Mouse (Mus musculus) erythroblast, adult 5-6 weeks (primary cell): ENCODE data around the gene Lhfpl2. TPM values are rescaled to one million over a fixed set of nuclear protein-coding genes. Genes with fewer than 3 reads are reported as not detected.
"Not testable (repeated sequence)": the region's sequence is repeated elsewhere in the genome, so short reads cannot be mapped to it uniquely, and the experiment has no call there.

Experiments
- ATAC-seq: replicated peaks from 2 replicates; pipeline ENCODE4 v1.8.0; 2016; ENCODE audit warnings: moderate number of reproducible peaks, mild to moderate bottlenecking, moderate TSS enrichment, inconsistent platforms; ENCODE audit not compliant: poor library complexity, low FRiP score, severe bottlenecking
- total RNA-seq, 2 experiments: library from RNA; stranded (forward) in 1 of 2; stranded (reverse) in 1 of 2; fragments of 150-400 nt in 1 of 2; fragments of 200-764, 138-1000 nt in 1 of 2; gene quantifications; 2 replicates each; pipeline versions ENCODE4 v1.2.3 to v1.2.4; 2015 to 2017; ENCODE audit warnings: low replicate concordance in 2 of 2

The Lhfpl2 gene
- total RNA-seq (2015; ENCODE audit: low replicate concordance) (1.3 and 7.9 TPM in 2 replicates), total RNA-seq (2017; ENCODE audit: low replicate concordance) (3.1 and 4.8 TPM in 2 replicates)

DNA sequence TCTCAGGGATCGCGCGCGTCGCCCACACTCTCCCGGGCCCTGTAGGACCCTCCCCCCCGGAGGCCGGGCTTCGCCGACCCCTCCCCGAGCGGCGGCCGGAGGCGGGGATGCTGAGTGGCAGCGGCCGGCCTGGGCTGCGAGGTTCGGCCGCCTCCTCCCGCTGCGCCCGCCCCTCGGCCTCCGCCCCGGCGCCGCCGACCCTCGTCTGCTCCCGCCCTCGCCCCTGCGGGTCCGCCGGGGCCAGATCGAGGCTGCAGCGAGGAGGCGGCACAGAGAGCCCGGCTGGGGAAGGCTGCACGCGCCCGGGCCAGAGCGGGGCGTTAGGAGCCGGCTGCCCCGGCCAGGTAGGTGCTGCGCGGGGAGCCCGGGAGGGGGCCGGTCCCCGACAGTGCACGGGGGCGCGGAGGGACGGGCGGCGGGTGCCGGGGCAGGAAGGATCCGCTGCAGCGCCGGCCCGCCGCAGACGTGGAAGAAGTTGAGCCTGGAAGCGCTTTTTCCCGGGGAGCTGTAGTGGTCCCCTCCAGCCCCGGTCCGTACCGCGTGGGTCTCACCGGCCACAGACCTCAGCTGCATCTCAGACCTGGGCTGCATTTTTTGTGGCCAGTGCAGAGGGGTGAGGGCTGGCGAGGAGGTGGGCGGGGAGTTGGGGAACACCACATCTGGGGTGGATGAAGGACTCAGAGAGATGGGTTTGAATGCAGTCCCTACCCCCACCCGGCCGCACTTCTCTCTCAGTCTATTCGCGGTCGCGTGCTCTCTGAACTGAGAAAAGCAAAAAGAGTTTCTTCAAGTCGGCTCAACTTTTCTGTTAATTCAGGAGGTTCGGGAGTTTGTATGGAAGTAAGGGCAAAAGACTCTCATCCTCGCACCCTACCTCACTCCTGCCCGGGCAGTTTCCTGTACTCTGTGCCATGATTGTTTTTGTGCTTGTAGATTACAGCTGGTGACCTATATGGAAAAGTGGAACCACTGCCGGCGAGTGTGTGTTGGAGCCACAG, at the start of gene Lhfpl2:
Gene Lhfpl2, plus strand, starts transcription at position 234 of the 998 bp plus-strand sequence.
- no peak for ATAC-seq

DNA sequence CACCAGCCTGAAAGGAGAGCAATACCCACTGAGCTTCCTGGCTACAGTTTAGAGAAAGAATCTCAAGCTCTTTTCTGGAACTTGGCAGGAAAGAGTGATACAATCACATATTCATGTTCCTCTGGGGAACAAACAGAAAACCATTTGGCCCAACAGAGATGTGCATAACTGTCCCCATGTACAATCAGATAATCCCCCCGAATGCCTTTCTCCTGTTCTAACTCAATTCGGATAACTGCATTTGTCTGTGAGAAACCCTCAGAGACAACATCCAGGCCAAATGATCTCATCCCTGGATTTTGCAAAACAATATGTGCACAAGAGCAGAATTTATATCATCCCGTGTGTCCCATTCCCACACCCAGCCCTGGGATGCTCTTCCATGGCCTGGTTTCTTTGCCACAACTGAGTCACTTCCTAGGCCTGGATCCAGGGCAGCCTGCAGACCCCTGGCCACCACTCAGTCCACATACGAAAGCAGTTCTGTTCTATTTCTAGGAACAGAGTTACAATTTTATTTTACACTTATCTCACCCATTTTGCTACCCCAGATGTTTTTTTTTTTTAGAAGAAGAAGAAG, 45.5 kb upstream of the Lhfpl2 start:
- no peak for ATAC-seq

DNA sequence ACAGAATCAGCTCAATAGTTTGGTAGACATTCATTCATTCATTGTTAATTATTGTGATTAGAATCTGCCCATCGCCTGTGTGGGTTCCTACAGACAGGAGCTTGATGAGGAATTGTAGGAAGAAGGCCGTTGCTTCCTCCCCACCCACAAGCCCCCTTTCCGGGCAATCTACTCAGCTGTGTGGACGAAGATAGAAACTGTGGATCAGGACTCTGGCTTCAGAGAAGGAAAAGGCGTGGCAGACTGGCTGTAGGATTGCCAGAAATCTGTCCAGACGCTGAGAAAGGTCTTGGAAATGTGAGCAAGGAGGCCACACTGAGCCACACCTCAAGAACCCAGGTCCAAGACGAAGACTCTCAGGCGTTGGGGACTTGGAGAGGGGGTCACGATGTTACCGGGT, 43.6 kb upstream of the Lhfpl2 start:
- no peak for ATAC-seq

DNA sequence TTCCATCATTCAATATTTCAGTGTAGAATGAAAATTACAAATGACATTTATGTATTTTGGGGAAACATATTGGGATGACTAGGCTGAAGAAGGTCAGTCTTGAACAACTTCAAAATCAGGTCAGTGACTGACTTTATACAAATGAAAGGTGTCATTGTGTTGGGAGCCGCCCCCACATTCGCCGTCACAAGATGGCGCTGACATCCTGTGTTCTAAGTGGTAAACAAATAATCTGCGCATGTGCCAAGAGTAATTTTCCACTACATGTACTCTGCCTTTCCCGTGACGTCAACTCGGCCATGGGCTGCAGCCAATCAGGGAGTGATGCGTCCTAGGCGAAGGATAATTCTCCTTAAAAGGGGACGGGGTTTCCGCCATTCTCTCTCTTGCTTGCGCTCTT, 33.0 kb upstream of the Lhfpl2 start:
- ATAC-seq, result not testable (repeated sequence)

DNA sequence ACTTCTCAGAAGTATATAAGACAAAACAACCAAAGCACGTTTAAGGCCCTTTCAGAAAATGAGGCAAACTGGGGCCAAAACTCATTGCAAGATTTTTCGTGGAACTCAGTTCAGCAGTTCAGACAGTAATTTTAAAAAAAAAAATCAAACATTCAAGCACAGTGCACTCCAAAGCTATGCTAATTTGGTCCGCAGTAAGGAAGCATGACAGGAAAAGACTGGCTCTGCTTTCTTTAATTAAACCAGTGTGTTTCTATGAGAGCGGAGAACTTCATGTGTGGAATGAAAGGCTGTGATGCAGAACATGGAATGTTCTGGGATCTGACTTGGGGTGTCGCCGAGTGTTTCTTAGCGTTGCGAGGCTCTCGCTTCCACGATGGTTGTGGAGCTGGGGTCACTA, 28.4 kb upstream of the Lhfpl2 start:
- no peak for ATAC-seq

DNA sequence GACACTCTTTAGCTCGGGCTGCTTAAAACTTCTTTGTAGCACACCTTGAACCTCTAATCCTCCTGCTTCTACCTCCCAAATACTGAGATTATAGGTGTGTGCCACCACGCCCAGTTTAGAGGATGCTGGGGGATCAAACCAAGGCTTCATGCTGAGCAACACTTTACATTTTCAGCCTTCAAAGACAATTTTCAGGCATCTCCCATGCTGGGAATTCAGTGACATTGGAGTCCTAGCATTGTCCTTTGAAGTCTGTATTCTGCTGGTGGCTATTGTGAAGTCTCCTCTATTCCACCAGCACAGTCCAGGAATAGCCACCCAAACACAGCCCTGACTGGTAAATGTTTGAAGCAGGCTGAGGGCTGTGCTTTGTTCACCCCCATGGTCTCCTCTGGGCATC, 27.0 kb upstream of the Lhfpl2 start:
- ATAC-seq, result no peak

DNA sequence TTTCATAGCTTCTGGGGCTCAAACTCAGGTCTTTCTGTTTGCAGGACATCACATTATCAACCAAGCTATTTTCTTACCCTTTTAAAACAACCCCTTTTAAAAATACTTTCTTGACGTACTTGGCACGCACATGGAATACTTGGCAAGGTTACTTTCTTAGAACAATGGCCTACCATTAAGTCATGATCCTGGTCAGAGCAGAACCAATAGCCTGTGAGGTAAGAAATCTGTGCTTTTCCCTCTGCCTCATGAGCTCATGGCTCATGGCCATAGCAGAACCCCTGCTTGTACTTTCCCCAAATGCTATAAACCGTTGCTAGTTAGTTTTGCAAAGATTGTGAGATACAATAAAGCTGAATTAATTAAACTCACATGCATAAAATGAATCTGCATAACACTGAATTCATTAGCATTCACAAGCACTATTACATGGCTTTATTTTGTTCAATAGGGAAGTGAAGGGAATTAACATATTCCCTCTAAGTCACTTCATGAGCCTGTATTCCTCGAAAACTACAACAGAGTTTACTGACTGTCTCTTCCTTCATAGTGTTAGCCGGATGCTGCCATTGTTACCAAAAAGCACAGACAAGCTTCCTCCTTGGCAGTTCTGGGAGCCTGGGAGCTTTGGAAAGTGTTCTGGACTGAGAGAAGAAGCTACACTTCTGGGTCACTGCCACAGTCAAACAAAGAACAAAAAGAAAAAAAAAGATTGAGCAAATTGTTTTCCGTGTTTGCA, 20.1 kb upstream of the Lhfpl2 start:
- ATAC-seq, result no peak

DNA sequence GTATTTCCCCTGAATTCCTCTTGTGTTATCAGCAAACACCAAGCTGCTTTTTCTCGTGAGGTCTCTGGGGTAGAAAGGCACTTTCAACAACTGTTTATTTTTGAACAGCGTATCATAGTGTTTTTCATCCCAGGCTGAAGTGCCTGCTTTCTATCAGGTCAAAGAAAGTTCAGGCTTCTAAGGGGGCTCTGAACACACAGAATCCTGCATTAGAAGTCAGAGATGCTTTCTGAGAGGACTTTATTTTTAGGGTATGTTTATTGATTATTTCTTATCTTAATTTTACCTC, 19.6 kb upstream of the Lhfpl2 start:
- ATAC-seq, result no peak

DNA sequence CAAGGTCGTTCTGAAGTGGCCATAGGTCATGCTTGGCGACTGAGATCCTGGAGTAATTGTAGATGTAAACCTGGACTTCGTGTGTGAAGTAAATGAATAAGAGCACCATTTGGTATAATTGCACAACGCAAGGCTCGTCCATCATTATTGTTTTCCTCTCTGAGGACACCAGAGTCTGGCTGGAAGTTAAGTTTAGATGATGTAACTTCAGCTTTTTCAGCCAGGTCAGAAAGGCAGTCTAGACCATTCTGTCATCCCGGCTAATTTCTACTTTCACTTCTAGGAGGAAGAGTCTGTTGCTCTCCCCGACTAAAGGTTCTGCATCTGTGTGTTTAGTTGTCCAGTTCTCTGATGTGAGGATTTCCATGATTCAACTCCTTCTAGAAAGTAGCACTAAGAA, 7.6 kb upstream of the Lhfpl2 start:
- ATAC-seq, result no peak

DNA sequence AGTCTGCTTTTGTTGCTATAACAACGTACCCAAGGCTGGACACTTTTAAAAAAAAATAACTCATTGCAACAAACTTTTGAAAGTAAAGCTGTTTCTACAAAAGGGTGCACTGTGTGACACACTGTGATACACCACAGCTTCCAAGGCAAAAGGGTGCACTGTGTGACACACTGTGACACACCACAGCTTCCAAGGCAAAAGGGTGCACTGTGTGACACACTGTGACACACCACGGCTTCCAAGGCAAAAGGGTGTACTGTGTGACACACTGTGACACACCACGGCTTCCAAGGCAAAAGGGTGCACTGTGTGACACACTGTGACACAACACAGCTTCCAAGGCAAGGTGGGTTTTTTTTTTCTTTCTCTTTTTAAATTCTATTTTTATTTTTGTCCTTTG, 6.8 kb upstream of the Lhfpl2 start:
- no peak for ATAC-seq

DNA sequence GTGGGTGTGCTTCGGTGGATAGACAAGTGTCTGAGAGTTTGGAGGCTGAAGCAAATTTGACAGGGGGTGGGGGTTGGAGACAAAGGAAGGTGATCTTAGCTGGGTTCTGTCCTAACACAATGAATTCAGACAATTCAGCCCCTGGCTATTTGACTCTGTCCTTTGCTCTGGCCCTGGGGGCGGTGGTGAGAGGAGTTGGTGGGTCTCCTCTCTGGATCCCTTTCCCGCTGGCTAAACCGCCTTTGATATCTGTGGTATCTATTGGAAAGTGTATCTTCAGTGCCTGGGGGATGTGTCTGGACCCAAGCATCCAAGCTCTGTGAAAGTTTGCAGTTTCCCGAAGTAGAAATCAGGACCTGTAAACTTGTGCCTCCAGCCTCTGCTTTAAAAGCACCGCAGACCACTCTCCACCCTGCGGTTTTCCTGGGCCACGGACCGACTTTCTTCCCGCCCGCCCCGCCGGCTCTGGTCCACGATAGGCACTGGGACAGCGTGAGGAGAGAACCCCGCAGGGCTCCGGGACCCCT, 497 bp upstream of the Lhfpl2 start:
- ATAC-seq, result no peak

DNA sequence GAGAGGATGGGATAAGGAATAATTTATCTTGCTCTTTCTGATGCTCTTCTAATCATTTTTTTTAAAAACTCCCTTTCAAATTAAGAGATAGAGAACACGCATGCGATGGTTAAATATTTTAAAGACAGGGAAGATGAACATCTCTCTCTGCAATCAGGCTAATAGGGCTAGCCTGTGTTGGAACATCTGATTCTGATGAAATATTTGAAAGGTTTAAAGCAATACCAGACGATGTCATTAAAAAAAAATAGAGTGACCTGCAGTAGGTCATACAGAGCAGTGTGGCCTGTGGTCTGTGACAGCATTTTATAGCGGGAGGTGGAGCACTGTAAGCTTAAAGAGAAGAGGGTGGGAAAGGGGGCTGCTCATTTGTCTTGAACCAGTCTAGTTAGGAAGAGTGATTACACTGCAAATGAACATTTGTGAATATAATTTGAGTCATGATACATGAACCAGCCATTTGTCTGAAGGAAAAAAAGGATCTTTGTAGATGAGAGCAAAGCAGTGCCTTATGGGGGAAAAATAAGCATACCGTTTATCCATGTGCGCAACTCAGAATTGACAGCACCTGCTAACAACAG, 1.1 kb downstream of the Lhfpl2 start:
- no peak for ATAC-seq

DNA sequence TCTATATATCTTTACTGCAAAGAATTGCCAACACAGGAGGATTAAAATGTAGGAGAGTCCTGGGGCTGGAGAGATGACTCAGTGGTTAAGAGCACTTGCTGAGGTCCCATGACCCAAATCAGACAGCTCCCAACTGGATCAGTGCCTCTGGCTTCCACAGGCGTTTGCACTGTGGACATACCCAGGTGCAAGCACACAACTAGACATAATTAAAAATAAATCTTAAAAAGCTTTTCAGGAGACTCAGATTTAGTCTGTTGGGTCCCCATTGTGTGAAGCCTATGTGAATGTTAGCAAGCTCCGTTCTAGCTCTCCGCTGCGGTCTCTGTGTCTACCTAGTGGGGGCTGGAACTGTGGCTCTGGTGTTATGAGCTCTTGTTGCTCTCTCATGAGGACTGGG, 1.8 kb downstream of the Lhfpl2 start:
- ATAC-seq, result no peak

DNA sequence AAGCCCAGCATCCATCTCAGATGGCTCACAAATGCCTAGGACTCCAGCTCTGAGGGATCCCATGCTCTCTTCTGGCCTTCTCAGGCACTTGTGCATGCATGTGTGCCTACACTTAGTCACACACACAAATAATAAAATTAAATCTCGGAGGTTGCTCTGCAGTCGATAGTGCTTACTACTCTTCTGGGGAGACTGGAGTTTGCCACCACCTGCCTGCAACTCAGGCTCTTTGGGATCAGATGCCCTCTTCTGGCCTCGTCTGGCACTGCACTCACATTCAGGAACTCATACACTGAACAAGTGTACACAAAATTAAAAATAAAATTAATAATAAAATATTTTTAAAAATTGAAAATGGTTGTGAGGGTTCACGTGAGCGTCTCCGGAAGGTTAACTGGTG, 2.2 kb downstream of the Lhfpl2 start:
- no peak for ATAC-seq

DNA sequence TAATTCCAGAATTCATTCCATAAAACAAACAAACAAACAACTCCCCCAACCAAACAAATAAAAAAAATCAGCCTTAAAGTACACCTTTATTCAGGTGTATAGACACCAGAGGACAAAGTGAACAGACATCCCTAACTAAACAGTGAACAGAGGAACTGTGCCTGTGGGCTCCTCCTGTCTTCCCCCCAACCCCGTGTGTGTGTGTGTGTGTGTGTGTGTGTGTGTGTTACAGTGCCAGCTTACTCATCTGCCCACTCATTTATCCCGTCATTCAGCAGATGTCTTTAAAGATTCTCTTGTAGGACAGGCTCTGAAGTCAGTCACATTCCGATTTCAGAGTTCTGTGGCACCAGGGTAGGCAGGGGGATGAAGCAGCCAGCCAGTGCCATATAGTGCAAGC, 2.9 kb downstream of the Lhfpl2 start:
- no peak for ATAC-seq

DNA sequence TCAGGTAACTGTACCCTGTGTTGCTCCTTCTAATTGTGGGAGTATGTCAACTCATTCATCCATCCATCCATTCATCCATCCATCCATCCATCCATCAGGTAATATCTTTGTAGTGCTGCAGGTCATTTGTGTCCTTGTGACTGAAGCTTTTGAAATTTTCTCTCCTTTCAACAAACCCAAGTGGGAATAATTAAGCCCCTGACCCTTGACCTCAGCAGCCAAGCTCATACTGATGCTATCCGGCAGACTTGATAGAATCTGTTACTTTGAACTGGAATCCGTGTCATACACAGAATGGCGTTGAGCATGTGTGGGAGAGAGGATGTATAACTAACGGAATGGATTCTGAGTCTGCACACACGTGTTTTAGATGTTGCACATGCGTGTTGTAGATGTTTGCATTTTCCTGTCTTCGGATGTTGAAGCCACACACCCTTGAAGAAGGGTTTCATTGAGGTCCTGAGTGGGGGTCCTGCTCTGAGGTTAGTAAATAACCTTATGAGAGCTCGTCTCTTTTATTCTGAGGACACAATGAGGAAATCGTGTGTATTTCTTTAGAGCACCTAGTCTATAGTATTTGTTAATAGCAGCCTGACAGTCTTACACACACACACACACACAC, 3.8 kb downstream of the Lhfpl2 start:
- no peak for ATAC-seq

DNA sequence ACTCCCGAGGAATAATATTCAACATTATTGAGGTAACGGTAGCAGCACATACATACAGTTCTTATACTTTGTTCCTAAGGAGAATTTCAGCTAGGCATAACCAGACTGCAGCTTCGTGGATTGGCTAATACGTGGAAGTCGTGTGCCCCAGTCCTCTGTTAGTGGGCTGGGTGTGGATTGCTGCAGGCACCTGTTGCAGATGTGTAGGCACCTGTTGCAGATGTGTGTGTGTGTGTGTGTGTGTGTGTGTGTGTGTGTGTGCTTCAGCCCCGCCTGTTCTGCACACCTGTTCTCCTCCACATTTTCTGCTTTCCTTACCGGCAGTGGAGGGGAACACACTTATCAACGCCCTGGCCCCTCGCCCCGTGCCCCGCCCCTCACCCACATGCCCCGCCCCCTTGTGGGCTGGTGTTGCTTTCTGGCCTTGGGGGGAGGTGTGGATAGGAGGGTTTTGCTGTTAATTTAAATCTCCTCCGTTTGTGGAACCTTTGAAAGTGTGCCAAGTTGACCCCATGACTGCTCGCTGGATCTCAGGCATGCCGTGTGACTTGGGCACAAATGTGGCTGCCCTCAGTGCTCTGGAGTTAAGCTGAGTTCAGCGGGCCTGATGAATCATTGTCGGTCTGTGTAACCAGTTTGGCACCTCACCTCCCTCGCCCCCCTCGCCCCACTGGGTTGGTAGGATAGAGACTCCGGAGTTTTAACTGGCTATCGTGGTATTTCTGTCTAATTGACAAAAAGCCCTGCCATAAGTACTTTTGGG, 4.9 kb downstream of the Lhfpl2 start:
- ATAC-seq, result no peak

DNA sequence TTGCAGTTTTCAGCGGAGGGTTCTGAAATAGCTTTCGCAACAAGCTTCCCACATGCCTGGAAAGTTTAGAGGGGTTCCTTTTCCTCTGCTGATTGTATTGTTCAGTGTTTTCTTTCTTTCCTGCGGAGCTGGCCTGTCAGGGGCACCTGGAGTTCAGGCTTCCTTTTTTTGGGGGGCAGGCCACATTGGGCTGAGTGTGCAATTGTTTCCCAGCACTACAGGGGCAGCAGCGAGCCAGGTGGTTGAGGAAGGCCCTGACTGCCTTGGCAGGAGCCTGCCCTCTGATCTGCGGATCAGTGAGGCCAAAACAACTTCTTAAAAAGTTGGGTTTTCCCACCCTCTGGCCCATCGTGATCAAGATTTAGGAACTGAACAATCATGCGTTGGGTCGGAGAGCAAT, 5.6 kb downstream of the Lhfpl2 start:
- no peak for ATAC-seq

DNA sequence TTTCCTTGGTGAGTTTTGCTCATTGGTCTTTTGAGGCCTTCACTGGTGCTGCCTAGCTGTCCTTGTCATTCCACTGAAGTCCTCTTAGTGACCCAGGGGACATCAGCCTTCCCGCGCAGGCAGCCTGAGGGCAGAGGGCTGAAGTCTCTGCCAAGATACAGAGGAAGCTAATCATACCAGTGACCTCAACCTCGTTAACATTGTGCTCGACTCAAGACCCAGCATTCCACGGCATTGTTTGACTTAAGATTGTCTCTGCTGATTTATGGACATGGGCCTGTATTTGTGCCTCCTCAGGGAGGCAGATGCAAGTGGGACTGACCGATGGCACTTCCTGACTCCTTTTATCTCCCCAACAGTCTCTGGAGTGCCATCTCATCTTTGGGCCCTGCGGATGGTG, 7.0 kb downstream of the Lhfpl2 start:
- ATAC-seq, result no peak
